Mouse (Mus musculus): ENCODE data around the gene Rps19.

Rps19 gene

GRCm38 (mm10) chr7:24902630-24903443, 18.7 kb downstream of the Rps19 start, which contains the start of gene Arhgef1:
TSS of gene Arhgef1 (plus strand) at chr7:24902912.
- peak; percentile 83 to 84 for DNase-seq (ENCODE audit: low spot score in 2 of 2)

- peak in 1 of 2 experiments; percentile 42 for DNase-seq (ENCODE audit: low spot score in 2 of 2)
These were observed 19.3 kb downstream of the Rps19 start for GRCm38 (mm10) chr7:24903444-24903825.

DNA sequence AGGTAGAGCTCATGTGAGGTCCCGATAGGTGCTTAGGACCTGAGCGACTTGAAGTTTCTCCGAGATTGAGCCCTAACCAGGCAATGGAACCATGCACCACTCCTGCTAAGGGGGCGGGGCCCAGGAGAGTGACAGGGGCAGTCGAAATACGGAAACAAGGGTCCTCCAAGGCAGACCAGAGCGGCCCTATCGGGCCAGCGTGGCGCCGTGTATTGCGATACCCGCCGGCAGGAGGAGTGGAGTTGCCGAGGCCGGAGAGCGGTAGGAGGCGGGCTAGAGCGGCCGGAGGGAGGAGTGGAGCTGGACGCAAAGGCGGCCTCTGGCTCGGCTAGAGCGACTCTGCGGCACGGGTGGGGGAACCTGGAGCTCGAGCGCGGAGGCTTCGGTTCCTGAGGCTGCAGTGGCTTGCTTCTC, 19.9 kb downstream of the Rps19 start:
- peak; percentile 93 to 98 for DNase-seq (ENCODE audit: low spot score in 2 of 2)

GRCm38 (mm10) chr7:24904936-24905335, 20.8 kb downstream of the Rps19 start:
- DNase-seq (ENCODE audit: low spot score in 2 of 2), result peak; percentile 63 to 86

DNA sequence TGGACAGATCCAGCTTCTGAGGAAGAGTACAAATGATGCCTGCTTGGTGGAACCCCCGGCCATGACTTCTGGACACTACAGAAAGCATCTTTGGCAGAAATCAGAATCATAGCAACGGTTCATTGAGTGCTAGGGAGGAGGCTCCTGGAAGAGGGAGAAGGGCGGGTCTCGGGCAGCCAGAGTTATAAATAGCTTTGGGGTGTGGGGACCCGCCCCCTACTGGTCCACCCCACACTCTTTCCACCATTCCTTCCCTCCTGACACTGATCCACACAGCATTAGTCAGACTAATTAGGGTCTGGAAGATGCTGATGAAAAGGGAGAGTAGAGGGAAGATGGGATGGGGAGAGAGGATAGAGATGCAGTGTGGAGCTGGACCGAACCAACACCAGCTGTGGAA, 22.4 kb downstream of the Rps19 start:
- no peak for DNase-seq (ENCODE audit: low spot score in 2 of 2)

GRCm38 (mm10) chr7:24907211-24907748, 23.1 kb downstream of the Rps19 start:
- peak in 1 of 2 experiments; percentile 64 for DNase-seq (ENCODE audit: low spot score in 2 of 2)

DNA sequence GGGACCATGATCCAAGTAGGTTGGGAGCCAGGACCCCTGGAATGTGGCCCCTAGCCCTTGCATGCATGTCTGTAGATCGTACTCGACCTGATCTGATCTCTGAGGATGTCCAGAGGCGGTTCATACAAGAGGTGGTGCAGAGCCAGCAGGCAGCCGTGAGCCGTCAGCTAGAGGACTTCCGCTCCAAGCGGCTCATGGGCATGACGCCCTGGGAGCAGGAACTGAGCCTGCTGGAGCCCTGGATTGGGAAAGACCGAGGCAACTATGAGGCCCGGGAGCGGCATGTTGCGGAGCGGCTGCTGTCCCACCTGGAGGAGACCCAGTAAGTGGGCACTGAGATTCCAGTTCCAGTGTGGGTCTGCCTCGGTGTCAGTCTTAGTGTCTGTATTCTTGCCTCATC, 28.3 kb downstream of the Rps19 start:
- DNase-seq (ENCODE audit: low spot score in 2 of 2), result no peak

DNA sequence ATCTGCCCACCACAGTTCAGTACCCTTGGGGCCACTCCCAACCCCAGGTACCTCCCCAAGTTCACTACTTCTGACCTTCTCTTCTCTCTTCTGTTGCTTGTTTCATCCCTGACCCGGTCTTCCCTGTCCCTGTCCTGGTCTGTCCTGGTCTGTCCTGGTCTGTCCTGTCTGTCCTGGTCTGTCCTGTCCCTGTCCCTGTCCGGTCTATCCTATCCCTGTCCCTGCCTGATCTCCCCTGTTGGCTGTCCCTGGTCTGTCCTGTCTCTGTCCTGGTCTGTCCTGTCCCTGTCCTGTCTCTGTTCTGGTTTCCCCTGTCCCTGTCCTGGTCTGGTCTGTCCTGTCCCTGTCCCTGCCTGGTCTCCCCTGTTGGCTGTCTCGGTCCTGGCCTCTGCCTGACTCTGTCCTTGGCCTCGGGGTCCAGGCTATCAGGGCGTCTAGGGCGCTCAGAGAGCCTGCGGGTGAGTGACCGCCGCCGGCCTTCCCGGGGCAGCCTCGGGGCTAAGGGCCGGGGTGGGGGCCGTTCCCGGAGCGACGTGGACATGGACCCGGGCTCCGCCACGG, 34.7 kb downstream of the Rps19 start:
- no peak for DNase-seq (ENCODE audit: low spot score in 2 of 2)

GRCm38 (mm10) chr7:24919728-24920127, 35.6 kb downstream of the Rps19 start:
- no peak for DNase-seq (ENCODE audit: low spot score in 2 of 2)

- no peak for DNase-seq (ENCODE audit: low spot score in 2 of 2)
These were observed 46.3 kb downstream of the Rps19 start for GRCm38 (mm10) chr7:24930475-24930874.

DNA sequence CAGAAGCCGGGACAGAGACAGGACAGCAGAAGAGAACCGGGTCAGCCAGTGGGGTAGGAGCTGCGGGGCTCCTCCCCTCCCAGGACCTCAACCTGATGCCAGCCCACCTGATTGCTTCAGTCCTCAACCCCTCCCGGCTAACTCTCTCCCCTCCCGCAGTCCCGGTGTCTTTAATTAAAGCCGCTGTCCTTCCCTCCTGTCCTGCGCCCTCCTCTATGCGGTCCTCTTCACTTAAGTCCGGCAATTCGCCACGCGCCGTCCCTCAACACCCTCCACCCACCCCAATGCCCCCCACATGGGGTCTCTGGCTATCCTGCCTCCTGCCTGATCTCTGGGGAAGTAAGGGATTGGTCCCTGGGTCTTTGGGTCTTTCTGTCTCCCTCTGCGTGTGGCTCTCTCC, 47.5 kb downstream of the Rps19 start:
- no peak for DNase-seq (ENCODE audit: low spot score in 2 of 2)

Data from spleen, postnatal 10 days (tissue).